Mouse (Mus musculus) MEL (cell line): ENCODE data around the gene Enc1.

Experiments used
- CTCF ChIP-seq, 3 experiments: IDR thresholded peaks in 2 of 3; conservative IDR thresholded peaks in 1 of 3; 2 replicates each; pipeline ENCODE4 v1.5.1; 2011 to 2012; ENCODE audit warnings: low read length in 3 of 3, low read depth in 2 of 3, mild to moderate bottlenecking in 2 of 3, improper control_type of control experiment in 1 of 3, inconsistent platforms in 1 of 3, mixed read lengths in 1 of 3, moderate library complexity in 1 of 3; ENCODE audit not compliant: control insufficient read depth in 1 of 3, insufficient read depth in 1 of 3, poor library complexity in 1 of 3, severe bottlenecking in 1 of 3
- E2F4 ChIP-seq: IDR thresholded peaks from 2 replicates; pipeline ENCODE4 v1.6.1; 2011; ENCODE audit warnings: low read depth, low read length, improper control_type of control experiment, borderline replicate concordance
- GABPA ChIP-seq: IDR thresholded peaks from 2 replicates; pipeline ENCODE4 v1.6.1; 2012; ENCODE audit warnings: low read depth, mild to moderate bottlenecking, inconsistent platforms, low read length, improper control_type of control experiment, moderate library complexity
- GATA1 ChIP-seq: IDR thresholded peaks from 2 replicates; pipeline ENCODE4 v1.6.1; 2011; ENCODE audit warnings: low read depth, low read length, improper control_type of control experiment
- HCFC1 ChIP-seq: IDR thresholded peaks from 2 replicates; pipeline ENCODE4 v1.6.1; 2012; ENCODE audit warnings: low read depth, mild to moderate bottlenecking, inconsistent platforms, low read length, improper control_type of control experiment, moderate library complexity
- KAT2A ChIP-seq: conservative IDR thresholded peaks from 2 replicates; pipeline ENCODE4 v1.6.1; 2012; ENCODE audit warnings: low read depth, low read length, improper control_type of control experiment, inconsistent platforms
- MAX ChIP-seq: IDR thresholded peaks from 2 replicates; pipeline ENCODE4 v1.6.1; 2011; ENCODE audit warnings: low read length, improper control_type of control experiment
- MAZ ChIP-seq: IDR thresholded peaks from 2 replicates; pipeline ENCODE4 v1.6.1; 2012; ENCODE audit warnings: low read depth, mild to moderate bottlenecking, inconsistent platforms, low read length, improper control_type of control experiment
- POLR2A ChIP-seq, 2 experiments: IDR thresholded peaks; 2 replicates each; pipeline ENCODE4 v1.6.1; 2011 to 2012; ENCODE audit warnings: low read length in 2 of 2, mild to moderate bottlenecking in 2 of 2, control low read depth in 1 of 2, improper control_type of control experiment in 1 of 2, low read depth in 1 of 2, moderate library complexity in 1 of 2; ENCODE audit not compliant: control insufficient read depth in 1 of 2, insufficient read depth in 1 of 2, poor library complexity in 1 of 2
- POLR2AphosphoS5 ChIP-seq: IDR thresholded peaks from 2 replicates; pipeline ENCODE4 v1.6.1; 2012; ENCODE audit warnings: low read depth, borderline replicate concordance, mild to moderate bottlenecking, inconsistent platforms, low read length, moderate library complexity, mixed read lengths
- TAL1 ChIP-seq: IDR thresholded peaks from 2 replicates; pipeline ENCODE4 v1.6.1; 2012; ENCODE audit warnings: mild to moderate bottlenecking, inconsistent platforms, low read length, moderate library complexity, mixed read lengths
- TBP ChIP-seq: IDR thresholded peaks from 2 replicates; pipeline ENCODE4 v1.8.0; 2011; ENCODE audit warnings: low read depth, low read length, improper control_type of control experiment
- USF1 ChIP-seq: IDR thresholded peaks from 2 replicates; pipeline ENCODE4 v1.6.1; 2014; ENCODE audit warnings: low read depth, mild to moderate bottlenecking, inconsistent platforms, low read length, improper control_type of control experiment, moderate library complexity
- ZC3H11A ChIP-seq: IDR thresholded peaks from 2 replicates; pipeline ENCODE4 v1.6.1; 2012; ENCODE audit warnings: low read depth, mild to moderate bottlenecking, inconsistent platforms, low read length, improper control_type of control experiment

GRCm38 (mm10) chr13:97243962-97244711 lies 3.2 kb downstream of the Enc1 start:
- no peak for TF ChIP-seq ZC3H11A
- no peak for TF ChIP-seq CTCF (IDR thresholded peaks at IDR 0.05 in 2 of 3, conservative IDR thresholded peaks at IDR 0.05 in 1 of 3; ENCODE audit: control insufficient read depth in 1 of 3, insufficient read depth in 1 of 3, low read depth in 2 of 3, low read length in 3 of 3, poor library complexity in 1 of 3, severe bottlenecking in 1 of 3)
- TF ChIP-seq HCFC1: no peak
- TF ChIP-seq GATA1: no peak
- no peak for TF ChIP-seq MAZ
- TF ChIP-seq TAL1: no peak
- no peak for TF ChIP-seq E2F4
- no peak for TF ChIP-seq KAT2A
- TF ChIP-seq MAX: no peak
- no peak for TF ChIP-seq POLR2A (IDR thresholded peaks at IDR 0.05; ENCODE audit: control insufficient read depth in 1 of 2, insufficient read depth in 1 of 2, low read depth in 1 of 2, low read length in 2 of 2, poor library complexity in 1 of 2)
- TF ChIP-seq TBP: no peak
- TF ChIP-seq USF1: no peak
- TF ChIP-seq GABPA: no peak
- no peak for TF ChIP-seq POLR2AphosphoS5
